Mouse (Mus musculus) brown adipose tissue, adult 24 weeks (tissue): Measurements from ENCODE around the gene Metrnl. TPM values are rescaled to one million over a fixed set of nuclear protein-coding genes. Genes with fewer than 3 reads are reported as not detected.

ENCODE experiments used
- H3K27ac ChIP-seq: fragments of 200-500 bp; replicated peaks from 2 replicates; pipeline ENCODE4 v1.5.1; 2012; ENCODE audit warnings: low read depth, mild to moderate bottlenecking, low read length
- H3K4me1 ChIP-seq: fragments of 200-500 bp; 2 replicates; pipeline ENCODE4 v1.6.1; 2012; ENCODE audit warnings: low read length, mixed read lengths; ENCODE audit not compliant: control insufficient read depth, insufficient read depth, insufficient read length
- H3K4me3 ChIP-seq: fragments of 200-500 bp; 2 replicates; pipeline ENCODE4 v1.5.1; 2012; ENCODE audit warnings: low read depth, mild to moderate bottlenecking, low read length, moderate library complexity; ENCODE audit not compliant: insufficient read depth
- polyA plus RNA-seq: library from polyadenylated mRNA; stranded (reverse); fragments of >200 nt; gene quantifications from 2 replicates; pipeline ENCODE4 v1.2.4, GENCODE M21; 2012; ENCODE audit not compliant: missing spikeins, insufficient read depth, insufficient read length

Metrnl gene
- polyA plus RNA-seq, 1 experiment = 12.5 TPM

DNA sequence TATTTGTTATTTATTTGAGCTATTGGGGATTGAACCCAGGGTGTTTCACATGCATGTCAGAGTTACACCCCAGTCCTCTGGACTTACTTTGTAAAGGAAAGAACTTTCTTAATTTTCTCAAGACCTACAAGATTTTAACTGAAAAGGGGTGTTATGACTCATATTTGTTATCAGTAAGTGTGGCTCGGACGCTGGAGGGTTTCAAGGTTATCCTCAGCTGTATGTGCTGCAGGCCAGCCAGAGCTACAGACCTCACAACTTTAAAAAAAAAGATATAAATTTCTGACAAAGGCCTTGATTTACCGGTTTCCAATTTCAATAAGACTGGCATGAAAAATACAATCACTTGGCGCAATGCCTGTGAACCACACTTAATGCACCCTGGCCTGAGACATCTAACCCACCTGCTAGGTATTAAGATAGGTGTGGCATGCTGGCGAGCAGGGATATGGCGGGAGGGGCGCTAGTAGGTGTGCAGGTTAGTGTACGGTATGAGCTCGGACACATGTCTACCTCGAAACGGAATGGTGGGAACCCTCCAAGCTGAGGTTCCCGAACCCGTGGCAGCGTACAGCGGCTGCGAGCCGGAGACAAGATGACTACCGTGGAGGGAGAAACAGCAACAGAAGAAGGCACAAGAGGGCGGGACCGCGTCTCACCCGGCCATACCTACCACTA, 28.9 kb upstream of the Metrnl start:
- H3K4me1 ChIP-seq = peaks cover 4% of the 10 kb centered on the region; the same call in 1 of the 2 replicates
- H3K27ac ChIP-seq = peak overlapping the region; percentile 49
- peak overlapping the region; percentile 76 for H3K4me3 ChIP-seq

- peak within 1 kb of the TSS; percentile 87 for H3K27ac ChIP-seq
- H3K4me3 ChIP-seq = peak within 1 kb of the TSS; percentile 76
- H3K4me1 ChIP-seq = peaks cover 4% of the 10 kb centered on the region; the same call in 1 of the 2 replicates
These were observed 28.3 kb upstream of the Metrnl start, which contains the start of gene B3gntl1 for GRCm38 (mm10) chr11:121672990-121673572. Gene B3gntl1 (minus strand): TSS chr11:121673153.

GRCm38 (mm10) chr11:121673629-121674028, 27.7 kb upstream of the Metrnl start:
- peak overlapping the region; percentile 60 for H3K4me3 ChIP-seq
- H3K4me1 ChIP-seq = peaks cover 4% of the 10 kb centered on the region; the same call in 1 of the 2 replicates

DNA sequence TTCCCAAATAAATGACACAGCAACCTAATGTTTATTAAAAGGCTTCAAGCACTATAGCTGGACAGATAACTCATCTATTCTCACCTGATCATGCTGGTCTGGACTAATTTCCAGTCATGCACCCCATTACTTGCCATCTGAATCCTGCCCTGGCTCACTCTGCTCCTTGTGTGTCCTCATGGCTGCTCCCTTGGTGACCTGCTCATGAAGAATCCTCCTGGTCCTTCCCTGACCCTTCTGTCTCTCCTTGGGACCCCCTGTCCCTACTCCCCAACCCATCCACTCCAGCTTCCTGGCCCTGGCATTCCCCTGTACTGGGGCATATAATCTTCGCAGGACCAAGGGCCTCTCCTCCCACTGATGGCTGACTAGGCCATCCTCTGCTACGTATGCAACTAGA, 24.5 kb upstream of the Metrnl start:
- Histone ChIP-seq H3K4me3 (no peak overlapping the region), H3K27ac (no peak overlapping the region), H3K4me1 (peaks cover 4% of the 10 kb centered on the region)

More at GRCm38 (mm10) chr11:121673629-121674028, 27.7 kb upstream of the Metrnl start:
- peak overlapping the region; percentile 87 for H3K27ac ChIP-seq

DNA sequence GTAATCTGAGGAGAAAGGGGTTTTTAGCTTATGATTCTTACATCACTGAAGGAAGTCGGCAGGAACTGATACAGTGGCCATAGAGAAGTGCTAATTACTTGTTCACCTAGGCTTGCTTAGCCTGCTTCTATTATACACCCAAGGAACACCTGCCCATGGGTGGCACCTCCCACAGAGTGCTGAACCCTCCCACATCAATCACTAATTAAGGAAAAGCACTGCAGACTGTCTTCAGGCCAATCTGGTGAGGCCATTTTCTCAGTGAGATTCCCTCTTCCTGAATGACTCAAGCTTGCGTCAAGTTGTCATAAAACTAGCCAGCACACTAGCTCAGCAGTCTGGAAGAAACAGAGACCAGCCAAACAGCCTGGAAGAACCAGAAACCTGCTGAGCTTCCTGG, 21.8 kb upstream of the Metrnl start:
- H3K27ac ChIP-seq = no peak overlapping the region
- H3K4me3 ChIP-seq = no peak overlapping the region
- no peaks in the 10 kb centered on the region; the same call in 1 of the 2 replicates for H3K4me1 ChIP-seq

- Histone ChIP-seq H3K27ac (no peak overlapping the region), H3K4me1 (peaks cover 3% of the 10 kb centered on the region), H3K4me3 (no peak overlapping the region)
These were observed 20.6 kb upstream of the Metrnl start for GRCm38 (mm10) chr11:121680750-121681149.

GRCm38 (mm10) chr11:121683243-121683642, 18.1 kb upstream of the Metrnl start:
- Histone ChIP-seq H3K4me1 (peaks cover 16% of the 10 kb centered on the region), H3K27ac (no peak overlapping the region), H3K4me3 (no peak overlapping the region)

GRCm38 (mm10) chr11:121685491-121686001, 15.8 kb upstream of the Metrnl start:
- Histone ChIP-seq H3K27ac (peak overlapping the region; percentile 10; the same call in 1 of the 2 replicates), H3K4me1 (peaks cover 16% of the 10 kb centered on the region; the same call in 1 of the 2 replicates), H3K4me3 (no peak overlapping the region)

- Histone ChIP-seq H3K4me1 (peaks cover 16% of the 10 kb centered on the region; the same call in 1 of the 2 replicates), H3K27ac (peak overlapping the region; percentile 10; the same call in 1 of the 2 replicates)
These were observed 15.3 kb upstream of the Metrnl start for GRCm38 (mm10) chr11:121686091-121686490.

GRCm38 (mm10) chr11:121686674-121687073, 14.7 kb upstream of the Metrnl start:
- Histone ChIP-seq H3K27ac (peak overlapping the region; percentile 10; the same call in 1 of the 2 replicates), H3K4me3 (no peak overlapping the region), H3K4me1 (peaks cover 16% of the 10 kb centered on the region; the same call in 1 of the 2 replicates)

More at GRCm38 (mm10) chr11:121686091-121686490, 15.3 kb upstream of the Metrnl start:
- no peak overlapping the region for H3K4me3 ChIP-seq

DNA sequence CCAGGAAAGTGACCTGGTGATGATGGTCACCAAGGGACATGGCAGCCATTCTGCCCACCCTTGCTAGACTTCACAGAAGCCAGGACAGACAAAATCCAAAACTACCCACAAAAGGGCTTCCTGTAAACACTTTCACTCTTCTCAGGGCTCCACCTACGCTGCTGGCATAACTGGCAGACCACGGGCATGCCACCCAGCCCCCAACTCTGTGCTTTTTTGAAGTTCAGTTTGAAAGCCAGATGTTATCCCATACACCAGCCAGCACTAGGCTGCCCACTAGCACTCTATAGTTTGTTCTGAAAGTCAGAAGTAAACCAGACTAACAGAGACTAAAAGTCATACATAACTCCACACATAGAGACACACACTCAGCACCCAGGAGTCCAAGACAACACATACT, 13.3 kb upstream of the Metrnl start:
- Histone ChIP-seq H3K4me1 (peaks cover 16% of the 10 kb centered on the region; the same call in 1 of the 2 replicates), H3K4me3 (no peak overlapping the region), H3K27ac (no peak overlapping the region)

GRCm38 (mm10) chr11:121695304-121696064, 5.9 kb upstream of the Metrnl start:
- Histone ChIP-seq H3K4me1 (no peaks in the 10 kb centered on the region), H3K4me3 (no peak overlapping the region), H3K27ac (no peak overlapping the region)

- Histone ChIP-seq H3K4me3 (no peak overlapping the region), H3K4me1 (no peaks in the 10 kb centered on the region), H3K27ac (no peak overlapping the region)
These were observed 4.1 kb upstream of the Metrnl start for GRCm38 (mm10) chr11:121697271-121697670.

GRCm38 (mm10) chr11:121698381-121698955, 2.9 kb upstream of the Metrnl start:
- Histone ChIP-seq H3K27ac (no peak overlapping the region), H3K4me1 (0 out of 2 replicates have a peak, but pooled peaks cover 1% of the 10 kb centered on the region), H3K4me3 (no peak overlapping the region)
